Mouse (Mus musculus): ENCODE results near the gene Ptpn9.

GRCm38 (mm10) chr9:56975199-56975598, 19.5 kb upstream of the Ptpn9 start:
- TF ChIP-seq CTCF (conservative IDR thresholded peaks at IDR 0.05; ENCODE audit: insufficient read depth, insufficient read length, low read depth, low read length) (no peak), POLR2A (IDR thresholded peaks at IDR 0.05; ENCODE audit: low read depth, low read length) (no peak)

All from kidney, adult 2 months (tissue).